Mouse (Mus musculus) ZHBTc4 (cell line): Measurements from ENCODE around the gene Grik3.

Experiments used
- DNase-seq: peaks from one replicate; pipeline ENCODE4 v3.0.0-alpha.2; 2011; ENCODE audit warnings: low read depth, low spot score

The Grik3 gene

DNA sequence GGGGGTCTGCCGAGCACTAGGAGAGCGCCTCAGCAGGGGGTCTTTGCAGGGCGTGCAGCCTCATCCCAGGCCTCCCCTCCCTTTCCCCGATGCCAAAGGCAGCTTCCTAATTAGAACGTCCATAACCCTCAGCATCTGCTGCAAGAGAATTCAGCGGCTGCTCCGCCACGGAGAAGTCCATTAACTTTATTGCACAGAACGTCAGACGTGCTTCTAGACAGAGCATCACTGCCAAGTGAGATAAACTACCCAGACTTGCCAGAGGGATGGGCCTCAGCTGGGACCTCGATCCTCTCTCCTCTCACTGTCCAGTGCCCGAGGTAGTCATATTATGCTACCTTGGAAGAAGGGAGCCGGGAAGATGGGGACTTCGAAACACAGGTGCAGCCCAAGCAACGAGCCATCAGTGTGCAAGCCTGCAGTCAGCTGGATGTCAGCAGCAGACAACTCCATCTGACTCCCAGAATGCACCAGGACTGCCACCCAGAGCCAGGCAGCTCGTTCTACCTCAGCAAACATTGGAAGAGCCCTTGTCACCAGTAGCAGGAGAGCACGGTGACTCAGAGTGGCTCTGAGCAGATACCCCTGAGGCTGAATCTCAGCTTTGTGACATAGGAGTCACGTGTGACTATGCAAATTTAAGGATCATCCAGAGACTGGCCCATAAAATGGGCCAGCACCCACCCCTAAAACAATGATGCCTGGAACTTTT is 228.1 kb downstream of the Grik3 start:
- DNase-seq: peak; percentile 56

DNA sequence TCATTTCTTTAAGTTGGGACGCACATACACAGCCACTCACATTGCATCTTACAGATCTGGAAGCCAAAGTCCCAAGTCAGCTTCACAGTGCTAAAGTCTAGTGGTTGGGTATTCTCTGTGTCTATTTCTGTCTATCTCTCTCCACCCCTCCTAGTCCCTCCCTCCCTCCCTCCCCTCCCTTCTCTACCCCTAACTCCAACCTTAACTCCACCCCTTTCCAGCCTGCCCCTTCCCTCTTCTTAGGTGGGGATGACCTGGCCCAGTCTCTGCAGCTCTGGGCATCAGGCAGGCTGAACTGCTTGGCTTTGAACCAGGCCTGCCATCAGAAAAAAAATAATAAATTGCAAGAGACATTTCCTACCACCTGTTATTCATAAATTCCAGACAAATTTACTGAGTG is 235.7 kb downstream of the Grik3 start:
- DNase-seq: peak; percentile 71

DNA sequence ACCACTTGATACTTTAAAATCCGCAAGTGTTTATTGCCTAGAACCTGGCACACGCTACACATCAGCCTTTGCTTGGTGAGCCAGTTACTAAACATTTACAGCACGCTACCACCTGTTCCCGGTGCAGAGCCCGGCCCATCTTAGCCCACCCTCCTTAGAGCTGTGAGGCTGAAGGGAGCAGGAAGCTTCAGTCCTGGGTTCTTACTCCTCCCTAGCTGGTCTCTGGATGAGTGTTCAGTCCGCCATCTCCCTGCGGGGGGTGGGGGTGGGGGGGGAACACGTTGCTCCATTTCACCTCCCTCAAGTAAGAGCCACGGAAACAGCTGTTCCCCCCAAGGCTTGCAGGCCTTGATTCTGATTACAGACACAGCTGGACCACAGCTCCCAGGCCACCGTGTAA is 236.5 kb downstream of the Grik3 start:
- DNase-seq: peak; percentile 49

DNA sequence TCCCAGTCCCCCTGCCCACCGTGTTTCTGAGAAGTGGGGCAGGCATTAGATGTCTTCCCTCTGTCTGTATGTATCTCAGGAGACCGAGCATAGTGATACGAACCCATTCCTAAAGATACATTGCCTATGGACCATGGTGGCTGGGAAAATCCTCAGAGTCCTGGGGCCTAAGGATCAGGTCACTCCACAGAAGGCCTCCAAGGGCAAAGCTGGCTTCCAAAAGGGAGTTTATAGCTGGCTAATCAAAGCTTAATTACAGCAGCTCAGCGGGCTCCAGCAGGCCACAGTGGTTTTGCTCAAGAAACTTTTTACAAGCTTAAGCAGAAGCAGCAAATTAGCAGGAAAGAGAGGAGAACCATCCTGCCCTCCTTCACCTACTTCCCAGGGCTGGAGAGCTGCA is 237.1 kb downstream of the Grik3 start:
- DNase-seq: no peak

DNA sequence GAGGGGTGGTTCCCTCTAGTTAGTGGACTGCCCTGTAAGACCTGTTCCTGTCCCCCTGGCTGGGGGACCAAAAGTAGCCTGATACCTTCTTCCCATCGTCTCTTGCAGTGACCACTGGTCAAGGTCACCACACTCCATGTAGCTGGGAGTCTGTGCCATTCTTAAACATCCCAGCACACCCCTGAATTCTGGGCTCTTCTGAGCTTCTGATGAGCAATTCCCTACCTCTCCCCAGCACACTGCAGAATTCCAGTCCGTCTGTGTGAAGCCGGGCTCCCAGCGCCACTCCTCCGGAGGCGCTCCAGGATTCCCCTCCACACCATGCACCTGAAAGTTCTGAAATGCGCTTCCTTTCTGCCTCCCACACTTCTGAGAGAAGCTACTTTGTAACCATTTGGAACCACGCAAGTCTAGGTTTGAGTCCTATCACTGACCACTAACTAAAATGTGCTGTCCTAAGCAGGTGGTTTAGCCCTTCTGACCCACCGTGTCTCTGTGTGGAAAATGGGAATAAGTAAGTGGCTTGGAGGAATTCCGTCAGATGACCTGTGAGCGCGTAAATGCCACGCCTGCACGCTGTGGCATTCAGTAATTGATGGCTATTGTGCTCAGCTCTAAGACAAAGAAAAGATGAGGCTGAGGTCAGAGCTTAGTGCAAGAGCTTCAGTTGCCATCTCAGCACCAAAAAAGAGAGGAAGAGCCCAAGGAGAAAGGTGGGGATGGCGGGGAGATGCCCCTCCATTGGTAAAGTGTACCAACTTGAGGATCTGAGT is 237.8 kb downstream of the Grik3 start:
- DNase-seq: peak; percentile 89

DNA sequence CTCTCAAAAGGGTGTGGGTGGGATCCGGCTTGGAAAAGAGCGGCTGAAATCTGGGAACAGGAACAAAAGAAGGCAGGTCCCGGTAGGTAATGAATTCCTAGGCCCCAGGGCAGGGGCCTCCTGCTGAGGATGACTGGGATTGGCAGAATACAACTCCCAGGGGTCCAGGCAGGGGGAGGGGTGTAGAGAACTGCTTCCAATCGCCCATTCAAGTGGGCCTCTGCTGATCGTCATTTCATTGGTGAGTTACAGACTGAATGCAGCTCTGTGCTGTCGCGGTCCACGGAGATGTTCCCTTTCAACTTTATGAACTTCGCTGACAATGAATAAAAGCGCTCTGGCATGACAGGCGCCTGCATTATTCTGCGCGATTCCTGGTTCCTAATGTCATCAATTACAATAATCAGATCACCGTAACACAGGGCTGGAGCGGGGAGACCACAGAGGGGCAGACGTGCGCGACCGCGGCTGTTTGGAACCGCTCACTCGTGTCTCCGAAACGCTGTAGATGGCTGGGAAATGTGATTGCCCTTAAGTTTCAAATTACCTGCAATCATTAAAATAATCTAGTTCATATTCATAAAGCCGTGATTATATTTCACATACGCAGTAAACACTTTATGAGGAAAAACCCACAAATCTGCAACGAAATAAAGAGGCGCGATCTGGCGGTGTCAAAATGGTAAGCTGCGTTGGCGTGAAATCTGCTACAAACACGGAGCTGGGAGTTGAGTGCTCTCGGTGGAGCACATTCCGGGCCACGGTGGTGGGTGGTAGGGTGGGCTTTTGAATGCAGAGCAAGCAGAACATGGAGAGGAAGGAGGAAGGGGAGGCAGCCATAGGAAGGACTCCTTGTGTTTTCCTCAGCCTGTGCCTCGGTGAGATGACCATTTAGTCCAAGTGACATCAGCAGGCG is 239.1 kb downstream of the Grik3 start:
- DNase-seq: peak; percentile 99

DNA sequence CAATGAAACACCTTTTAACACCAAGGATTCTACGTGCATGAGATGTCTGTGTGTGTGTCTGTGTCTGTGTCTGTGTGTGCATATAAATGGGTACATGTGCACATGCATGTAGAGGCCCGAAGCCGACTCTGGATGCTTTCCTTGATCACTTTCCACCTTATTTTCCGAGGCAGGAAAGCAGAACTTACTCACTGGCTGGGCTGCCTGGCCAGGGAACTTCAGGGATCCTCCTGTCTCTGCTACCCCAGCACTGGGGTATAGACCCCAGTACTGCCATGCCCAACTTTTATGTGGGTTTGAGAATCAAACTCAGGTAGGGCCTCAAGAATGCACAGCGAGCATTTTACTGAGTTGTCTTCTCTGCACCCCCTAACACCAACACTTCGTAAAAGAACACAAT is 240.3 kb downstream of the Grik3 start:
- DNase-seq: no peak

DNA sequence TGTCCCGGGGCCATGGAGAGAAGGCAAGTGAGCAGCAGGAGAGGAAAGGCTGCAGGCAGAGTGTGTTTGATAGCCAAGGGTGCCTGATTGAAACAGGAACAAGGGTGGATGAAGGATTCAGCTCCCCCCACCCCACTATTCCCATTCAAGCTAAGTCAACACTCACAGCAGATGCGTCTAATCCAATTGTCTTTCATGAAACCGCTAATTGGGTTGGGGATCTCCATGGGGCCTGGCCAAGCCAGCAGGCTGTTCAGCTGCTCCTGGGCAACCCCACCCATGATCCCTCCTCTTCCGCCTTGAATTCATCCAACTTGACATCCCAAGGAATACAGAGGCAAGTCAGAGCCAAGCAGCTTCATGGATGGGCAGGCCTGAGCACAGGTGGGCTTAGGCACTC is 246.3 kb downstream of the Grik3 start:
- DNase-seq: peak; percentile 41

DNA sequence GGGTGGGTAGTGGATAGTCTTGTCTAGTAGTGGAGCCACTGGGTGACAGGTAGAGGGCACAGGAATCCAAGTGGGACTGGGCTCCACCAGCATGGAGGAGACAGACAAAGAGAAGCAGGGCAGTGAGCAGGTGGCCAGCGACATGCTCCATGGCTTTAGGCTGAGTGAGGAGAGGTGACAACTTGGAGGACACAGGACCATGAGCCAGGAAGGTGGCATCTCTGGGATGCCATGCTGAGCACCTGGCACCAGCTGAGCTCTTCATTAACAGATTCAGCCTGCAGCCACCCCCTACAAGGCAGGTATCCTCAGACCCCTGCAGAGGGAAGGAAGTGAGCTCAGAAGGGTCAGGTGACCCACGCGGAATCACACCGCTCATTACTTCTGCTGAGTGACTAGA is 248.3 kb downstream of the Grik3 start:
- DNase-seq: no peak

DNA sequence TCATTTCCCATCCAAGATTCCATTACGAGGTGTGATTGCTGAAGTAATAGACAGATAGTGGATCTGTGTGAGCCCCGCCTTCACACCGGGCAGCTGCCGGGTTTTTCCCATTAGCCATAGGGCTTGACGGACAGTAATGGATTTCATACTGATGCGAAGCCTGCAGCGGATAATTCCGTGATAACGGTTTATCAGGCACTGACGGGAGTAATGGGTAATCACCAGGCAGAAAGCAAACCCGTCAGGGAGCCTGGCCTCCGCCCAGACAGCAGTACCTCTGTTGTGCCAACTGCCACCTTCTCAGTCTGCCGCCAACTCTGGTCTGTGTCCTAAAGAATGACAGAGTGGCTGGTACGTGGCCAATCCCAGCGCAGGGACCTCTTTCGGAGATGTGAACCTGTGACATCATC is 251.7 kb downstream of the Grik3 start:
- no peak for DNase-seq

DNA sequence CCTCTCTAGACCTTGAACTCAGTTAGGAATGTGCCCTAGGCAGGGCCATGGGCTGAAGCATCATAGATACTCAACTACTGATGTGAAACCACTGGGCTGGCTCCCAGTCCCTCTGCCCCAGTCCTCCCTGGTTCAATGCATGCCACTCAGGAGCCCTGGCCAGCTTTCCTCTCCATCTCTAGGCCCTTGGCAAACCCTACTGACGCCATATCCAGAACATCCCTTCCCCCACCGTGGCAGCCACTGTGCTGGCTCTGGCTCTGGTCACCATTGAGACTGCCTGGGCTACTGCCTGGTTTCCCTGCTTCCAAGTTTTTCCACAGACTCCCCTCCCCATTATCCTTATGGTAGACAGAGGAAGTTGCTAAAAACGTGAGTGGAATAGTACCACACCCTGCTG is 255.4 kb downstream of the Grik3 start:
- DNase-seq: no peak

DNA sequence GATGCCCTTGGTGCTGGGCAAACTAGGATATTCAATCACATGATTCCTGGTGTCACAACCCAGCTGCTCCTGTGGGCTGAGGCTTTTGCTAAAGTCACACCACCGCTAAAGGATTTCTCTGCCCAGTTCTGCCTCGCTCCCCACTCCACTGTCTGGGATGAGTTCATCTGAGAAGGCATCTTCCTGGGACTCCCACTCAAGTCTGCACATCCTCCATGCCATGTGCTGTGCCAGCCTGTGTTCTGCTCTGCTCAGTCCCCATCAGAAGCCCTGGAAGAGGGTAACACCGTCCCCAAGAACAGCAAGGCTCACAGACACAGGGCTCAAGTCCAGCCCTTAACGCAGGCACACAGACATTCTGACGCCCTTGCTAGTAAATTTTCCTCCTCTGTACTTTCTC is 265.9 kb downstream of the Grik3 start:
- DNase-seq: no peak

DNA sequence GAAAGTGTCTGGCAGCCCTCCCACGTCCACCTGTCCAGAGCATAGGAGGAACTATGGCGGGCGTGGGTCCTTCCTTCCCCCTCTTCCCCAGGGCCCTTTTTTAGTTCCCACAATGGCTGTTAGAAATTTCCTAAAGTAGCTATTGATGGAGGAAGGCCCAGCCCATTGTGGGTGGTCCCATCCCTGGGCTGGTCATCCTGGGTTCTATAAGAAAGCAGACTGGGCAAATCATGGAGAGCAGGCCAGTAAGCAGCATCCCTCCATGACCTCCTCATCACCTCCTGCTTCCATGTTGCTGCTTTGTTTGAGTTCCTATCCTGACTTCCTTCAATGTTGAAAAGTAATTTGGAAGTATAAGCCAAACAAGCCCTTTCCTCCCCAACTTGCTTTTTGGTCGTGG is 269.8 kb downstream of the Grik3 start:
- DNase-seq: no peak

DNA sequence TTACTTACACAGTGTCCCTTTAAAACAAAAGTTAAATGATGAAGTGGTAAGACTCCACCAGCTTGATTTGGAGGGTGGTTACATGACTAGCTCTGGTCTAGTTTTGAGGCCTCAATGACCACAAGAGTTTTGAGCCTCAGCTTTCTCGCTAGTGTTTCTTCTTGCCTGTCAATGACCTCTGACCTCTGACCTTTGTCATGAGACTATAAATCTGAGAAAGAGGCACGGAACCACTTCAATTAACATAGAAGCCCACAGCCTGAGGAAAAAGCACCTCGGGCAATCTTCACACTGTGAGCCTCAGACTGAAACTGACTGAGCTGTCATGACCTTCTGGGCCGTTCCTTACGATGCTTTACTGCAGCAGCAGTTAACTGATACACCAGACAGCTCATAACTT is 272.6 kb downstream of the Grik3 start:
- peak; percentile 38 for DNase-seq
